9 mouse cellular contexts compared by ENCODE assay signal in genomic region chr2:152767618-152768271, GRCm38 (mm10). TPM values are rescaled to one million over a fixed set of nuclear protein-coding genes. Genes with fewer than 3 reads are reported as not detected.
DNase-seq lines count a peak whose midpoint lies in the region; ATAC-seq and TF ChIP-seq lines count a peak whose summit lies in the region.
"Had no signal": no experiment of that assay in that cellular context is flagged by ENCODE, and none has a peak within 500 bp of the region (broad histone marks: within the 10 kb centered on the region; RNA-seq: fewer than 3 reads in every experiment).

No protein-coding gene starts in this region.

- no peaks in the 10 kb centered on the region for H3K27me3 ChIP-seq in embryonic facial prominence, embryonic 15.5 days
- H3K27me3 ChIP-seq in kidney, adult 2 months (replicated peaks; ENCODE audit: control insufficient read depth, insufficient read depth, low read length): no peaks in the 10 kb centered on the region
- H3K27me3 ChIP-seq in lung, embryonic 15.5 days: no peaks in the 10 kb centered on the region
- no peaks in the 10 kb centered on the region for H3K27me3 ChIP-seq in stomach, postnatal 0 days (ENCODE audit: control insufficient read depth, insufficient read depth, low read length)
- H3K27me3 ChIP-seq: neural tube, embryonic 12.5 days had no signal

- H3K36me3 ChIP-seq in embryonic facial prominence, embryonic 15.5 days: no peaks in the 10 kb centered on the region
- no peaks in the 10 kb centered on the region for H3K36me3 ChIP-seq in kidney, adult 2 months (ENCODE audit: control insufficient read depth, insufficient read depth, low read length)
- H3K36me3 ChIP-seq in lung, embryonic 15.5 days: no peaks in the 10 kb centered on the region
- no peaks in the 10 kb centered on the region for H3K36me3 ChIP-seq in stomach, postnatal 0 days (ENCODE audit: control insufficient read depth, insufficient read depth, low read length)
- H3K36me3 ChIP-seq: neural tube, embryonic 12.5 days had no signal

- intact Hi-C loops in left cerebral cortex, postnatal 4 days (cut with DNase I): loop anchor here (10.0 kb wide), 1 partner anchor 57 kb away; no protein-coding TSS in a partner anchor
- intact Hi-C loops in left cerebral cortex, postnatal 25 days (cut with DNase I): loop anchor here (10.0 kb wide), 1 partner anchor 153 kb away; no protein-coding TSS in a partner anchor

- H3K9me3 ChIP-seq in embryonic facial prominence, embryonic 15.5 days (replicated peaks): no peaks in the 10 kb centered on the region
- no peaks in the 10 kb centered on the region for H3K9me3 ChIP-seq in lung, embryonic 15.5 days
- no peaks in the 10 kb centered on the region for H3K9me3 ChIP-seq in stomach, postnatal 0 days (ENCODE audit: control insufficient read depth, low read length)
- H3K9me3 ChIP-seq: neural tube, embryonic 12.5 days had no signal

- 54% methylated on average over 12 of the region's 12 CpGs for WGBS in embryonic facial prominence, embryonic 15.5 days
- 48% methylated on average over 12 of the region's 12 CpGs for WGBS in kidney, adult 2 months
- 51% methylated on average over 12 of the region's 12 CpGs for WGBS in lung, embryonic 15.5 days
- WGBS in stomach, postnatal 0 days: 50% methylated on average over 12 of the region's 12 CpGs

- peak; percentile 32 for DNase-seq in left cerebral cortex, postnatal 4 days
- DNase-seq in left cerebral cortex, postnatal 25 days (ENCODE audit: low spot score in 2 of 2): no peak
- peak; percentile 52 for DNase-seq in T-cell, adult 2 months (ENCODE audit: low spot score)
- peak; percentile 88 for DNase-seq in kidney, adult 2 months
- peak; percentile 62 for DNase-seq in stomach, postnatal 0 days (ENCODE audit: low spot score)
- DNase-seq in right cerebral cortex, postnatal 4 days: no peak

- no peak overlapping the region for H3K27ac ChIP-seq in embryonic facial prominence, embryonic 15.5 days (replicated peaks)
- no peak overlapping the region for H3K27ac ChIP-seq in kidney, adult 2 months (ENCODE audit: insufficient read depth, low read depth, low read length)
- H3K27ac ChIP-seq in lung, embryonic 15.5 days: 0 out of 2 replicates have a peak overlapping the region, but pooled peaks have one; percentile 29
- H3K27ac ChIP-seq in stomach, postnatal 0 days (replicated peaks): no peak overlapping the region
- H3K27ac ChIP-seq: neural tube, embryonic 12.5 days had no signal

- no peak overlapping the region for H3K9ac ChIP-seq in embryonic facial prominence, embryonic 15.5 days
- no peak overlapping the region for H3K9ac ChIP-seq in lung, embryonic 15.5 days
- H3K9ac ChIP-seq in stomach, postnatal 0 days (ENCODE audit: low read length): no peak overlapping the region
- H3K9ac ChIP-seq: neural tube, embryonic 12.5 days had no signal

- TF ChIP-seq EP300 in stomach, postnatal 0 days (optimal IDR thresholded peaks at IDR 0.05): no peak

- no peak overlapping the region for H3K4me3 ChIP-seq in embryonic facial prominence, embryonic 15.5 days (replicated peaks)
- H3K4me3 ChIP-seq in kidney, adult 2 months (ENCODE audit: insufficient read depth, low read depth, low read length): no peak overlapping the region
- H3K4me3 ChIP-seq in lung, embryonic 15.5 days: no peak overlapping the region
- H3K4me3 ChIP-seq in stomach, postnatal 0 days (ENCODE audit: low read depth, low read length): no peak overlapping the region
- H3K4me3 ChIP-seq: neural tube, embryonic 12.5 days had no signal

- 0 out of 2 replicates have a peak, but pooled peaks have one; percentile 23 for ATAC-seq in embryonic facial prominence, embryonic 15.5 days (ENCODE audit: insufficient number of reproducible peaks, low FRiP score, low TSS enrichment, low read depth)
- peak; percentile 21; the same call in 1 of the 2 replicates for ATAC-seq in lung, embryonic 15.5 days (ENCODE audit: borderline replicate concordance, extremely low read depth, low FRiP score, low TSS enrichment)
- ATAC-seq in stomach, postnatal 0 days (ENCODE audit: low FRiP score, low TSS enrichment): peak; percentile 49; the same call in 1 of the 2 replicates

- no peak overlapping the region for H3K4me2 ChIP-seq in embryonic facial prominence, embryonic 15.5 days (replicated peaks)
- H3K4me2 ChIP-seq in lung, embryonic 15.5 days: no peak overlapping the region
- no peak overlapping the region for H3K4me2 ChIP-seq in stomach, postnatal 0 days (replicated peaks; ENCODE audit: low read depth)
- H3K4me2 ChIP-seq: neural tube, embryonic 12.5 days had no signal

- peaks cover 31% of the 10 kb centered on the region for H3K4me1 ChIP-seq in embryonic facial prominence, embryonic 15.5 days
- peaks cover 15% of the 10 kb centered on the region for H3K4me1 ChIP-seq in kidney, adult 2 months (ENCODE audit: control insufficient read depth, insufficient read depth, low read length)
- H3K4me1 ChIP-seq in lung, embryonic 15.5 days: peaks cover 41% of the 10 kb centered on the region
- H3K4me1 ChIP-seq in stomach, postnatal 0 days (replicated peaks; ENCODE audit: control insufficient read depth, insufficient read depth): no peaks in the 10 kb centered on the region

- peak; percentile 64 for TF ChIP-seq CTCF in kidney, adult 2 months (conservative IDR thresholded peaks at IDR 0.05; ENCODE audit: insufficient read depth, insufficient read length, low read depth, low read length)
- TF ChIP-seq CTCF in stomach, postnatal 0 days (IDR thresholded peaks at IDR 0.05; ENCODE audit: low read depth): peak; percentile 77

- TF ChIP-seq POLR2A in kidney, adult 2 months (IDR thresholded peaks at IDR 0.05; ENCODE audit: low read depth, low read length): no peak

RNA-seq across cellular contexts. Expression of gene Cox4i2, which starts 13.8 kb away (rescaled TPM):
- total RNA-seq in left cerebral cortex, postnatal 4 days (2021): 1 to 10 TPM; 1.7 to 1.9 TPM
- total RNA-seq in left cerebral cortex, postnatal 25 days (2021): 1 to 10 TPM; 1.8 to 2.6 TPM
- 37.7 and 37.9 TPM in 2 replicates for polyA plus RNA-seq in embryonic facial prominence, embryonic 15.5 days (2015; fragmentation: Nextera tagmentation; extraction: Ambion mirVana)
- 2.9 and 3.1 TPM in 2 replicates for polyA plus RNA-seq in kidney, adult 2 months (2012; rRNA removed)
- polyA plus RNA-seq in lung, embryonic 15.5 days (2015; fragmentation: Nextera tagmentation; extraction: Ambion mirVana): 74.8 and 81.0 TPM in 2 replicates
- 9.8 and 10.6 TPM in 2 replicates for polyA plus RNA-seq in stomach, postnatal 0 days (2015; fragmentation: Nextera tagmentation; extraction: Ambion mirVana)

RNA-seq across cellular contexts. Expression of gene Id1, which starts 31.7 kb away (rescaled TPM):
- total RNA-seq in left cerebral cortex, postnatal 4 days (2021): 10 to 100 TPM; 25.6 to 27.6 TPM
- total RNA-seq in left cerebral cortex, postnatal 25 days (2021): 10 to 100 TPM; 19.9 to 30.4 TPM
- 142 and 160 TPM in 2 replicates for polyA plus RNA-seq in embryonic facial prominence, embryonic 15.5 days (2015; fragmentation: Nextera tagmentation; extraction: Ambion mirVana)
- 156 and 235 TPM in 2 replicates for polyA plus RNA-seq in kidney, adult 2 months (2012; rRNA removed)
- 134 and 143 TPM in 2 replicates for polyA plus RNA-seq in lung, embryonic 15.5 days (2015; fragmentation: Nextera tagmentation; extraction: Ambion mirVana)
- polyA plus RNA-seq in stomach, postnatal 0 days (2015; fragmentation: Nextera tagmentation; extraction: Ambion mirVana): 191 and 228 TPM in 2 replicates

Comparison
In these comparisons a context has a peak if more than half of its experiments do, and no peak if none do; other contexts are left out.
1. DNase-seq: peak in left cerebral cortex, postnatal 4 days (single experiment), T-cell, adult 2 months (single experiment), kidney, adult 2 months (single experiment) and stomach, postnatal 0 days (single experiment); none in left cerebral cortex, postnatal 25 days (0 of 2) and right cerebral cortex, postnatal 4 days (single experiment).
2. Peak in every context shown above with its lines, with median percentiles within 50 percentile points of each other: ATAC-seq.